ENCODE assay signal across 20 mouse cellular contexts in the genomic region with DNA sequence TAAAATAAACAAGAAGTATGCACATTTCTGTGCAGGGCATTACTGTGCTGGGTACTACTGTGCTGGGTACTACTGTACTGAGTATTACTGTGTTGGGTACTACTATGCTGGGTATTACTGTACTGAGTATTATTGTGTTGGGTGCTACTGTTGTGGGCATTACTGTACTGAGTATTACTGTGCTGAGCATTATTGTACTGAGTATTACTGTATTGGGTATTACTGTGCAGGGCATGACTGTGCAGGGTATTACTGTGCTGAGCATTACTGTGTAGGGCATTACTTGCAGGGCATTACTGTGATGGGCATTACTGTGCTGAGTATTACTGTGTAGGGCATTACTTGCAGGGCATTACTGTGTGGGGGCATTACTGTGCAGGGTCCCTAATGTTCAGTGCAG.
A peak's percentile ranks its signal among the peaks of the same experiment; 100 is the strongest.
DNase-seq lines count a peak whose midpoint lies in the region; ATAC-seq and TF ChIP-seq lines count a peak whose summit lies in the region.
"Had no signal": no experiment of that assay in that cellular context is flagged by ENCODE, and none has a peak within 500 bp of the region (broad histone marks: within the 10 kb centered on the region; RNA-seq: fewer than 3 reads in every experiment).

No protein-coding gene starts in this region.

- H3K27ac ChIP-seq in hindbrain, embryonic 15.5 days (replicated peaks): no peak overlapping the region
- no peak overlapping the region for H3K27ac ChIP-seq in hindbrain, embryonic 10.5 days
- no peak overlapping the region for H3K27ac ChIP-seq in liver, embryonic 15.5 days (replicated peaks)
- no peak overlapping the region for H3K27ac ChIP-seq in liver, postnatal 0 days (ENCODE audit: low read depth)
- H3K27ac ChIP-seq in embryonic facial prominence, embryonic 13.5 days: no peak overlapping the region
- no peak overlapping the region for H3K27ac ChIP-seq in forebrain, embryonic 14.5 days (ENCODE audit: low read depth, low read length)
- H3K27ac ChIP-seq: heart, embryonic 15.5 days; liver, embryonic 14.5 days had no signal

- no peak overlapping the region for H3K4me3 ChIP-seq in hindbrain, embryonic 15.5 days
- H3K4me3 ChIP-seq in hindbrain, embryonic 10.5 days: no peak overlapping the region
- no peak overlapping the region for H3K4me3 ChIP-seq in liver, embryonic 15.5 days (replicated peaks)
- no peak overlapping the region for H3K4me3 ChIP-seq in liver, postnatal 0 days (ENCODE audit: low read depth, low read length)
- H3K4me3 ChIP-seq in embryonic facial prominence, embryonic 13.5 days: no peak overlapping the region
- no peak overlapping the region for H3K4me3 ChIP-seq in forebrain, embryonic 14.5 days (ENCODE audit: low read depth, low read length)
- H3K4me3 ChIP-seq: heart, embryonic 15.5 days had no signal

- no peak for TF ChIP-seq CTCF in liver, postnatal 0 days (IDR thresholded peaks at IDR 0.05; ENCODE audit: low read depth)

- no peak for TF ChIP-seq EP300 in liver, postnatal 0 days (IDR thresholded peaks at IDR 0.05; ENCODE audit: low read depth)

- ATAC-seq in hindbrain, embryonic 15.5 days (ENCODE audit: low FRiP score, low read depth): 0 out of 2 replicates have a peak, but pooled peaks have one; percentile 23
- peak; percentile 12; the same call in 1 of the 2 replicates for ATAC-seq in liver, embryonic 15.5 days (ENCODE audit: insufficient read depth)
- no peak for ATAC-seq in liver, postnatal 0 days
- peak; percentile 43; the same call in 1 of the 2 replicates for ATAC-seq in embryonic facial prominence, embryonic 13.5 days (ENCODE audit: insufficient number of reproducible peaks, insufficient read depth, low FRiP score, low TSS enrichment, low read depth)
- peak; percentile 50 for ATAC-seq in forebrain, embryonic 14.5 days
- no peak; the same call in 1 of the 2 replicates for ATAC-seq in cerebellum, adult (ENCODE audit: insufficient number of reproducible peaks, low FRiP score, low TSS enrichment)
- ATAC-seq: intestine, postnatal 0 days had no signal

- no peak for DNase-seq in hindbrain, embryonic 10.5 days (ENCODE audit: low spot score)
- DNase-seq in liver, postnatal 0 days: no peak
- no peak for DNase-seq in forebrain, embryonic 14.5 days (ENCODE audit: low spot score)
- no peak for DNase-seq in cerebellum, postnatal 4 days (ENCODE audit: low spot score in 2 of 2)
- DNase-seq: adrenal gland, postnatal 25 days; B cell, adult 2 months; cerebellum, adult 18-20 months; cerebellum, postnatal 36 days; gastrocnemius, postnatal 36 days; lung, postnatal 10 days; right cerebral cortex, postnatal 14 days; spleen, adult 18-20 months; thymus, postnatal 4 days had no signal

- no peaks in the 10 kb centered on the region for H3K4me1 ChIP-seq in hindbrain, embryonic 15.5 days (replicated peaks)
- H3K4me1 ChIP-seq in hindbrain, embryonic 10.5 days (replicated peaks): no peaks in the 10 kb centered on the region
- H3K4me1 ChIP-seq in liver, embryonic 15.5 days (replicated peaks): no peaks in the 10 kb centered on the region
- H3K4me1 ChIP-seq in liver, postnatal 0 days (ENCODE audit: insufficient read depth): no peaks in the 10 kb centered on the region
- H3K4me1 ChIP-seq in embryonic facial prominence, embryonic 13.5 days: no peaks in the 10 kb centered on the region
- H3K4me1 ChIP-seq in forebrain, embryonic 14.5 days (ENCODE audit: control insufficient read depth, insufficient read depth, low read length): no peaks in the 10 kb centered on the region
- H3K4me1 ChIP-seq: heart, embryonic 15.5 days had no signal

- H3K9ac ChIP-seq in hindbrain, embryonic 15.5 days: no peak overlapping the region
- H3K9ac ChIP-seq in liver, embryonic 15.5 days: no peak overlapping the region
- no peak overlapping the region for H3K9ac ChIP-seq in liver, postnatal 0 days (replicated peaks)
- no peak overlapping the region for H3K9ac ChIP-seq in embryonic facial prominence, embryonic 13.5 days
- no peak overlapping the region for H3K9ac ChIP-seq in forebrain, embryonic 14.5 days (ENCODE audit: low read length)
- H3K9ac ChIP-seq: heart, embryonic 15.5 days; liver, embryonic 14.5 days had no signal

- H3K36me3 ChIP-seq in hindbrain, embryonic 15.5 days: no peaks in the 10 kb centered on the region
- no peaks in the 10 kb centered on the region for H3K36me3 ChIP-seq in hindbrain, embryonic 10.5 days
- no peaks in the 10 kb centered on the region for H3K36me3 ChIP-seq in liver, embryonic 15.5 days (replicated peaks)
- H3K36me3 ChIP-seq in liver, postnatal 0 days (replicated peaks; ENCODE audit: insufficient read depth, low read length): no peaks in the 10 kb centered on the region
- no peaks in the 10 kb centered on the region for H3K36me3 ChIP-seq in embryonic facial prominence, embryonic 13.5 days
- H3K36me3 ChIP-seq in forebrain, embryonic 14.5 days (ENCODE audit: control insufficient read depth, insufficient read depth, low read length): no peaks in the 10 kb centered on the region
- H3K36me3 ChIP-seq: heart, embryonic 15.5 days had no signal

- no peak overlapping the region for H3K4me2 ChIP-seq in hindbrain, embryonic 15.5 days
- no peak overlapping the region for H3K4me2 ChIP-seq in liver, embryonic 15.5 days
- H3K4me2 ChIP-seq in liver, postnatal 0 days (ENCODE audit: low read depth, low read length): no peak overlapping the region
- H3K4me2 ChIP-seq in embryonic facial prominence, embryonic 13.5 days: no peak overlapping the region
- no peak overlapping the region for H3K4me2 ChIP-seq in forebrain, embryonic 14.5 days (ENCODE audit: low read length)
- H3K4me2 ChIP-seq: heart, embryonic 15.5 days had no signal

- H3K27me3 ChIP-seq in hindbrain, embryonic 15.5 days: no peaks in the 10 kb centered on the region
- H3K27me3 ChIP-seq in hindbrain, embryonic 10.5 days (ENCODE audit: insufficient read depth, poor library complexity, severe bottlenecking): no peaks in the 10 kb centered on the region
- H3K27me3 ChIP-seq in liver, embryonic 15.5 days: no peaks in the 10 kb centered on the region
- H3K27me3 ChIP-seq in liver, postnatal 0 days (ENCODE audit: insufficient read depth, low read length): no peaks in the 10 kb centered on the region
- H3K27me3 ChIP-seq in embryonic facial prominence, embryonic 13.5 days: no peaks in the 10 kb centered on the region
- H3K27me3 ChIP-seq in forebrain, embryonic 14.5 days (replicated peaks; ENCODE audit: control insufficient read depth, insufficient read depth, low read length): no peaks in the 10 kb centered on the region
- H3K27me3 ChIP-seq: heart, embryonic 15.5 days had no signal

- no peaks in the 10 kb centered on the region for H3K9me3 ChIP-seq in hindbrain, embryonic 15.5 days
- no peaks in the 10 kb centered on the region for H3K9me3 ChIP-seq in hindbrain, embryonic 10.5 days
- no peaks in the 10 kb centered on the region for H3K9me3 ChIP-seq in liver, embryonic 15.5 days (replicated peaks)
- no peaks in the 10 kb centered on the region for H3K9me3 ChIP-seq in liver, postnatal 0 days (ENCODE audit: low read length)
- no peaks in the 10 kb centered on the region for H3K9me3 ChIP-seq in embryonic facial prominence, embryonic 13.5 days
- H3K9me3 ChIP-seq in forebrain, embryonic 14.5 days (replicated peaks; ENCODE audit: control insufficient read depth, low read length): no peaks in the 10 kb centered on the region
- H3K9me3 ChIP-seq: heart, embryonic 15.5 days had no signal

Comparison
In these comparisons a context has a peak if more than half of its experiments do, and no peak if none do; other contexts are left out.
1. ATAC-seq: peak in hindbrain, embryonic 15.5 days (single experiment), liver, embryonic 15.5 days (single experiment), embryonic facial prominence, embryonic 13.5 days (single experiment) and forebrain, embryonic 14.5 days (single experiment); none in liver, postnatal 0 days (single experiment) and cerebellum, adult (single experiment).